Mouse (Mus musculus) cortical plate, adult 2 months (tissue): Measurements from ENCODE around the gene Khk. TPM values are rescaled to one million over a fixed set of nuclear protein-coding genes. Genes with fewer than 3 reads are reported as not detected.
"Not testable (repeated sequence)": the region's sequence is repeated elsewhere in the genome, so short reads cannot be mapped to it uniquely, and the experiment has no call there.

Source experiments
- H3K27ac ChIP-seq: fragments of 200-500 bp; 2 replicates; pipeline ENCODE4 v1.5.1; 2012; ENCODE audit warnings: low read length, control low read depth, inconsistent platforms; ENCODE audit not compliant: insufficient read depth
- H3K4me1 ChIP-seq: fragments of 200-500 bp; 2 replicates; pipeline ENCODE4 v1.6.1; 2011; ENCODE audit warnings: low read length; ENCODE audit not compliant: control insufficient read depth, insufficient read depth
- H3K4me3 ChIP-seq: fragments of 200-500 bp; 2 replicates; pipeline ENCODE4 v1.5.1; 2011; ENCODE audit warnings: mild to moderate bottlenecking, low read length, control low read depth; ENCODE audit not compliant: insufficient read depth
- CTCF ChIP-seq: fragments of 200-500 bp; IDR thresholded peaks from 2 replicates; pipeline ENCODE4 v1.5.1; 2011; ENCODE audit warnings: mild to moderate bottlenecking, control low read depth, low read length; ENCODE audit not compliant: insufficient read depth; ENCODE audit errors: extremely low read depth
- POLR2A ChIP-seq: fragments of 200-500 bp; IDR thresholded peaks from 2 replicates; pipeline ENCODE4 v1.6.1; 2011; ENCODE audit warnings: mild to moderate bottlenecking, low read length, control low read depth; ENCODE audit not compliant: insufficient read depth; ENCODE audit errors: extremely low read depth
- polyA plus RNA-seq: library from polyadenylated mRNA; depleted of rRNA; stranded (reverse); fragments of >200 nt; gene quantifications from 2 replicates; pipeline ENCODE4 v1.2.3, GENCODE M21; 2012; rRNA removed

Khk gene
- polyA plus RNA-seq, result 24.9 and 29.0 TPM in 2 replicates

- Histone ChIP-seq H3K4me1 (no peaks in the 10 kb centered on the region), H3K4me3 (peak within 1 kb of the TSS; percentile 62), H3K27ac (no peak within 1 kb of the TSS)
- TF ChIP-seq POLR2A (peak; percentile 65; the same call in 1 of the 2 replicates), CTCF (peak; percentile 60)
Measured at GRCm38 (mm10) chr5:30921256-30922033, at the start of gene Khk. Gene Khk, plus strand, starts transcription at chr5:30921431.

GRCm38 (mm10) chr5:30872574-30872973 is 48.7 kb upstream of the Khk start:
- TF ChIP-seq POLR2A, result no peak
- TF ChIP-seq CTCF, result no peak
- Histone ChIP-seq H3K4me1 (no peaks in the 10 kb centered on the region), H3K4me3 (no peak overlapping the region), H3K27ac (no peak overlapping the region)

GRCm38 (mm10) chr5:30874365-30874764 is 46.9 kb upstream of the Khk start:
- H3K27ac ChIP-seq, result no peak overlapping the region
- TF ChIP-seq POLR2A, result no peak
- TF ChIP-seq CTCF, result no peak
- H3K4me3 ChIP-seq, result no peak overlapping the region
- H3K4me1 ChIP-seq, result no peaks in the 10 kb centered on the region

- no peaks in the 10 kb centered on the region for H3K4me1 ChIP-seq
- H3K4me3 ChIP-seq, result no peak overlapping the region
- no peak overlapping the region for H3K27ac ChIP-seq
- TF ChIP-seq POLR2A (no peak), CTCF (no peak)
Measured at GRCm38 (mm10) chr5:30878616-30879015, 42.6 kb upstream of the Khk start.

GRCm38 (mm10) chr5:30879347-30879943 is 41.8 kb upstream of the Khk start:
- TF ChIP-seq POLR2A (no peak), CTCF (no peak)
- Histone ChIP-seq H3K27ac (no peak overlapping the region), H3K4me3 (no peak overlapping the region), H3K4me1 (no peaks in the 10 kb centered on the region)

- not testable (repeated sequence) for H3K4me1 ChIP-seq, H3K27ac ChIP-seq, H3K4me3 ChIP-seq
Measured at GRCm38 (mm10) chr5:30881839-30882238, 39.4 kb upstream of the Khk start.

GRCm38 (mm10) chr5:30886209-30886608 is 35.0 kb upstream of the Khk start:
- TF ChIP-seq CTCF, result no peak
- no peak for TF ChIP-seq POLR2A

GRCm38 (mm10) chr5:30886731-30887130 is 34.5 kb upstream of the Khk start:
- Histone ChIP-seq H3K4me1 (no peaks in the 10 kb centered on the region), H3K4me3 (no peak overlapping the region; the same call in 1 of the 2 replicates), H3K27ac (no peak overlapping the region)
- TF ChIP-seq POLR2A (no peak), CTCF (no peak)

More at GRCm38 (mm10) chr5:30886209-30886608, 35.0 kb upstream of the Khk start:
- no peak overlapping the region for H3K4me3 ChIP-seq
- no peak overlapping the region for H3K27ac ChIP-seq
- H3K4me1 ChIP-seq, result no peaks in the 10 kb centered on the region

- Histone ChIP-seq H3K4me3 (peak overlapping the region; percentile 78), H3K27ac (peak overlapping the region; percentile 26; the same call in 1 of the 2 replicates), H3K4me1 (no peaks in the 10 kb centered on the region)
- no peak for TF ChIP-seq CTCF
- no peak for TF ChIP-seq POLR2A
Measured at GRCm38 (mm10) chr5:30887331-30887761, 33.9 kb upstream of the Khk start.

- TF ChIP-seq POLR2A (no peak), CTCF (no peak)
- Histone ChIP-seq H3K27ac (peak overlapping the region; percentile 26; the same call in 1 of the 2 replicates), H3K4me1 (no peaks in the 10 kb centered on the region), H3K4me3 (peak overlapping the region; percentile 78)
Measured at GRCm38 (mm10) chr5:30887858-30888336, 33.3 kb upstream of the Khk start.
